Mouse (Mus musculus) MEL (cell line): ENCODE data around the gene Pip5k1b.

ENCODE experiments used
- CHD2 ChIP-seq: IDR thresholded peaks from 2 replicates; pipeline ENCODE4 v1.6.1; 2011; ENCODE audit warnings: low read length, improper control_type of control experiment
- CTCF ChIP-seq, 3 experiments: IDR thresholded peaks in 2 of 3; conservative IDR thresholded peaks in 1 of 3; 2 replicates each; pipeline ENCODE4 v1.5.1; 2011 to 2012; ENCODE audit warnings: low read length in 3 of 3, low read depth in 2 of 3, mild to moderate bottlenecking in 2 of 3, improper control_type of control experiment in 1 of 3, inconsistent platforms in 1 of 3, mixed read lengths in 1 of 3, moderate library complexity in 1 of 3; ENCODE audit not compliant: control insufficient read depth in 1 of 3, insufficient read depth in 1 of 3, poor library complexity in 1 of 3, severe bottlenecking in 1 of 3
- MEF2A ChIP-seq: IDR thresholded peaks from 2 replicates; pipeline ENCODE4 v1.6.1; 2014; ENCODE audit warnings: low read depth, mild to moderate bottlenecking, inconsistent platforms, low read length, improper control_type of control experiment; ENCODE audit not compliant: poor library complexity, insufficient replicate concordance, severe bottlenecking; ENCODE audit errors: extremely low read depth
- POLR2A ChIP-seq, 2 experiments: IDR thresholded peaks; 2 replicates each; pipeline ENCODE4 v1.6.1; 2011 to 2012; ENCODE audit warnings: low read length in 2 of 2, mild to moderate bottlenecking in 2 of 2, control low read depth in 1 of 2, improper control_type of control experiment in 1 of 2, low read depth in 1 of 2, moderate library complexity in 1 of 2; ENCODE audit not compliant: control insufficient read depth in 1 of 2, insufficient read depth in 1 of 2, poor library complexity in 1 of 2
- POLR2AphosphoS2 ChIP-seq: IDR thresholded peaks from 2 replicates; pipeline ENCODE4 v1.6.1; 2011; ENCODE audit warnings: low read length, improper control_type of control experiment
- RCOR1 ChIP-seq: IDR thresholded peaks from 2 replicates; pipeline ENCODE4 v1.6.1; 2012; ENCODE audit warnings: low read depth, mild to moderate bottlenecking, inconsistent platforms, low read length, improper control_type of control experiment
- SIN3A ChIP-seq: IDR thresholded peaks from 2 replicates; pipeline ENCODE4 v1.6.1; 2012; ENCODE audit warnings: low read length, improper control_type of control experiment, inconsistent platforms
- TAL1 ChIP-seq: IDR thresholded peaks from 2 replicates; pipeline ENCODE4 v1.6.1; 2012; ENCODE audit warnings: mild to moderate bottlenecking, inconsistent platforms, low read length, moderate library complexity, mixed read lengths
- TCF12 ChIP-seq: IDR thresholded peaks from 2 replicates; pipeline ENCODE4 v1.6.1; 2014; ENCODE audit warnings: low read depth, mild to moderate bottlenecking, inconsistent platforms, low read length, improper control_type of control experiment, moderate library complexity
- USF1 ChIP-seq: IDR thresholded peaks from 2 replicates; pipeline ENCODE4 v1.6.1; 2014; ENCODE audit warnings: low read depth, mild to moderate bottlenecking, inconsistent platforms, low read length, improper control_type of control experiment, moderate library complexity
- ZC3H11A ChIP-seq: IDR thresholded peaks from 2 replicates; pipeline ENCODE4 v1.6.1; 2012; ENCODE audit warnings: low read depth, mild to moderate bottlenecking, inconsistent platforms, low read length, improper control_type of control experiment
- ZKSCAN1 ChIP-seq: IDR thresholded peaks from 2 replicates; pipeline ENCODE4 v1.6.1; 2012; ENCODE audit warnings: low read depth, mild to moderate bottlenecking, inconsistent platforms, low read length, improper control_type of control experiment, moderate library complexity
- ZNF384 ChIP-seq: IDR thresholded peaks from 2 replicates; pipeline ENCODE4 v1.6.1; 2012; ENCODE audit warnings: low read depth, mild to moderate bottlenecking, inconsistent platforms, low read length, improper control_type of control experiment

DNA sequence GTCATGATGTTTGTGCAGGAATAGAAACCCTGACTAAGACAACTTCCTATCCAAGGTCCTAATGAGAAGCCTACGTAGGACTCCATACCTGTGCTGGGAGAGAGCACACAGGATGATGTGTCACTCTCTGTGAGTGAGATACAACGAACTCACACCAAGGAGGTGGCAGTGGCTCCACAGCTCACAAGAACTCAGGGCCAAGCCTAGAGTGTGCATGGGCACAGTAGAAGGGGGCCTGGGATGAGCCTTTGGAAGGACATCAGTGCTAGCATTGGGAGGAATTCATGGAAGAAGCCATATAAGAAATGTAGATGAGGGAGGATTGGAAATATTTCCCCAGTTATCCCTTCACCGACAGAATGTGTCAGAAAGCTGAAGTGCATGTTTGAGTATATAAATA is 39.7 kb downstream of the Pip5k1b start:
- TF ChIP-seq USF1 (no peak), MEF2A (no peak), CTCF (IDR thresholded peaks at IDR 0.05 in 2 of 3, conservative IDR thresholded peaks at IDR 0.05 in 1 of 3; ENCODE audit: control insufficient read depth in 1 of 3, insufficient read depth in 1 of 3, low read depth in 2 of 3, low read length in 3 of 3, poor library complexity in 1 of 3, severe bottlenecking in 1 of 3) (no peak), ZC3H11A (no peak), ZNF384 (no peak), POLR2A (IDR thresholded peaks at IDR 0.05; ENCODE audit: control insufficient read depth in 1 of 2, insufficient read depth in 1 of 2, low read depth in 1 of 2, low read length in 2 of 2, poor library complexity in 1 of 2) (no peak), TCF12 (no peak), POLR2AphosphoS2 (no peak), CHD2 (no peak), SIN3A (no peak), TAL1 (no peak), ZKSCAN1 (no peak), RCOR1 (no peak)
